Comparison of ENCODE assay signal across 10 mouse cellular contexts in the genomic region with DNA sequence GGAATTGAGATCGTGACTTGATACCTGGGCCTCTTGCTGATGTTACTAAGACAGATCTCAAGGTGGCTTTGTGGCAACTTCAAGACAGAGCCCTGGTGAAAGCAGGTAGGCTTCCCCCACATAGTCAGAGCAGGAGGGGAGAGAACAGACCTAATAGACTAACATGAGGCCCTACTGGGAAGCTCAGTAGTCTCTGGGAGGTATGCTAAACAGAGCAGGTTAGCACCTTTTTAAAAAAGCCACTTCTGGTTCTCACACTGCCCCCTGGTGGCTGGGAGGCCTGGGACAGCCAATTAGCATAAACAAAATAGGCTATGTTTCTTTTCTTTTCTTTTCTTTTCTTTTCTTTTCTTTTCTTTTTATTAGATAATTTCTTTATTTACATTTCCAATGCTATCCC. TPM values are rescaled to one million over a fixed set of nuclear protein-coding genes. Genes with fewer than 3 reads are reported as not detected.
DNase-seq lines count a peak whose midpoint lies in the region; ATAC-seq lines count a peak whose summit lies in the region.
"Had no signal": no experiment of that assay in that cellular context is flagged by ENCODE, and none has a peak within 500 bp of the region (broad histone marks: within the 10 kb centered on the region; RNA-seq: fewer than 3 reads in every experiment).

No protein-coding gene starts in this region.

- H3K9ac ChIP-seq in liver, embryonic 12.5 days, result no peak overlapping the region
- H3K9ac ChIP-seq: embryonic facial prominence, embryonic 15.5 days had no signal

- H3K27me3 ChIP-seq in liver, embryonic 12.5 days (replicated peaks), result no peaks in the 10 kb centered on the region
- no peaks in the 10 kb centered on the region for H3K27me3 ChIP-seq in splenic B cell, adult 2 months (ENCODE audit: control insufficient read depth, insufficient read depth, low read length, poor library complexity, severe bottlenecking)
- H3K27me3 ChIP-seq: embryonic facial prominence, embryonic 15.5 days had no signal

- no peak for ATAC-seq in liver, embryonic 12.5 days

- no peaks in the 10 kb centered on the region for H3K36me3 ChIP-seq in liver, embryonic 12.5 days
- no peaks in the 10 kb centered on the region for H3K36me3 ChIP-seq in splenic B cell, adult 2 months (ENCODE audit: control insufficient read depth, insufficient read depth, low read length, poor library complexity, severe bottlenecking)
- H3K36me3 ChIP-seq: embryonic facial prominence, embryonic 15.5 days had no signal

- no peaks in the 10 kb centered on the region for H3K4me1 ChIP-seq in liver, embryonic 12.5 days

- DNase-seq in adrenal gland, postnatal 14 days, result peak; percentile 56
- no peak for DNase-seq in adrenal gland, adult (ENCODE audit: inconsistent age in 2 of 2, low spot score in 1 of 2)
- DNase-seq in liver, result peak; percentile 61
- DNase-seq in large intestine, adult 2 months (ENCODE audit: low read depth, low spot score), result peak; percentile 19
- peak; percentile 76 for DNase-seq in splenic B cell, adult 2 months (ENCODE audit: low read depth, low spot score)
- DNase-seq in embryo, embryonic 10.5 days (ENCODE audit: low spot score), result no peak
- no peak for DNase-seq in cerebellum, postnatal 4 days (ENCODE audit: low spot score in 2 of 2)
- DNase-seq: kidney, postnatal 14 days had no signal

- H3K27ac ChIP-seq in liver, embryonic 12.5 days, result no peak overlapping the region

- H3K9me3 ChIP-seq in liver, embryonic 12.5 days (replicated peaks), result no peaks in the 10 kb centered on the region
- H3K9me3 ChIP-seq: embryonic facial prominence, embryonic 15.5 days had no signal

- no peak overlapping the region for H3K4me2 ChIP-seq in liver, embryonic 12.5 days
- H3K4me2 ChIP-seq: embryonic facial prominence, embryonic 15.5 days had no signal

- H3K4me3 ChIP-seq in liver, embryonic 12.5 days, result no peak overlapping the region
- H3K4me3 ChIP-seq: embryonic facial prominence, embryonic 15.5 days had no signal

- WGBS in liver, embryonic 12.5 days (ENCODE audit: insufficient replicate concordance), result 75% methylated on average over 1 of the region's 1 CpGs
- WGBS in large intestine, adult 2 months, result 81% methylated on average over 1 of the region's 1 CpGs

RNA-seq across cellular contexts. Expression of a gene that starts 46.0 kb away (rescaled TPM):
- total RNA-seq in adrenal gland, postnatal 14 days (2021), result 10.0 and 10.8 TPM in 2 replicates
- 2.4 and 3.1 TPM in 2 replicates for polyA plus RNA-seq in liver, embryonic 12.5 days (2016; fragmentation: Nextera tagmentation; extraction: Ambion mirVana)
- polyA plus RNA-seq in large intestine, adult 2 months (2012; rRNA removed), result 55.3 and 101 TPM in 2 replicates

Comparison
In these comparisons a context has a peak if more than half of its experiments do, and no peak if none do; other contexts are left out.
1. DNase-seq: peak in adrenal gland, postnatal 14 days (single experiment), liver (single experiment), large intestine, adult 2 months (single experiment) and splenic B cell, adult 2 months (single experiment); none in adrenal gland, adult (0 of 2), embryo, embryonic 10.5 days (single experiment) and cerebellum, postnatal 4 days (0 of 2).
2. RNA of a gene that starts 46.0 kb away (polyA plus RNA-seq): 55.3 to 101 TPM in large intestine, adult 2 months; 2.4 to 3.1 TPM in liver, embryonic 12.5 days; every median in the first group is over 10 times any median in the second.